Mouse (Mus musculus) brain, adult 2 months (tissue): ENCODE results near the gene Olfr145.

ENCODE experiments used
- DNase-seq: peaks from one replicate; pipeline ENCODE4 v3.0.0; 2011; ENCODE audit warnings: low read depth, low spot score

Olfr145 gene

GRCm38 (mm10) chr9:37896661-37897060 lies at the start of gene Olfr145:
Gene Olfr145 (plus strand): TSS chr9:37896724.
- DNase-seq = no peak

GRCm38 (mm10) chr9:37849267-37849666 lies 47.3 kb upstream of the Olfr145 start:
- peak; percentile 63 for DNase-seq

DNA sequence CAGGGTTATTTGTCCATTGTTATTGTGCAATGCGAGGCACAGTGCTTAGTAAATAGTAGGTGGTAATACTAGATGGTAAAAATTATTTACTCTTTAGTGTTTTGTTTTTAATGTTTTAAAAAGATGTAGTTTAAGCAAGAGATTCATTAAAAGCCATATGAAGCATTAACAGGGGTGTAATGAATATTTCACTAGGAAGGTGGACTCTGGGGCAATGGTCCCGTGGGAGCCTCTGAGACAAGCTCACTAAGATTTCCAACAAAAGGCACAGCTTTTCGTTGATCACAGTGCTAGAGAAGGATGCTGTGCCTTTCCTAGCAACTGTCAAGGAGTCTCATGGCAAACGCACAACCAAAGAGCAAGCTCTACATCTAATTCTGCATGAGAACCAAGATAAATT lies 42.6 kb upstream of the Olfr145 start, which contains the start of gene Olfr877:
Gene Olfr877, plus strand, starts transcription at position 301 of the 400 bp plus-strand sequence.
- DNase-seq = no peak

GRCm38 (mm10) chr9:37863325-37863724 lies 33.2 kb upstream of the Olfr145 start:
- DNase-seq = peak; percentile 73

DNA sequence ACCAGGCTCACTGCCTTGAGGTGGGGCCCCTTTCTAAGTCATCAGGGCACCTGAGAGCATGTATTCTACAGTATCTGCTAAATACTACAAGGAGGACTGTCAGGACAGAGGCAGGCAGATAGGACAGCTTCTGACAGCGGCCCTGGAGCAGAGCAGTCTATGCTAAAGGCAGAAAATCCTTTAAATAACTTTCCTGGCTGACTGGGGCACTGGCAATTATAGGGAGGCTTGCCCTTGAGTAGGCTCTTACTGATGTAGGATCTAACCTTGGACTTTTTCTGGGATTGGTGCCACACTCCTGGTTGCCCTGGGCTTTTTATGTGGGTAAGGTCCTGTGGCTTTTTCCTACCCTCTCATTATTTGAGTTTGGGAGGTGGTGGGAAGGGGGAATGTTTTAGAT lies 26.3 kb upstream of the Olfr145 start:
- DNase-seq = peak; percentile 15

DNA sequence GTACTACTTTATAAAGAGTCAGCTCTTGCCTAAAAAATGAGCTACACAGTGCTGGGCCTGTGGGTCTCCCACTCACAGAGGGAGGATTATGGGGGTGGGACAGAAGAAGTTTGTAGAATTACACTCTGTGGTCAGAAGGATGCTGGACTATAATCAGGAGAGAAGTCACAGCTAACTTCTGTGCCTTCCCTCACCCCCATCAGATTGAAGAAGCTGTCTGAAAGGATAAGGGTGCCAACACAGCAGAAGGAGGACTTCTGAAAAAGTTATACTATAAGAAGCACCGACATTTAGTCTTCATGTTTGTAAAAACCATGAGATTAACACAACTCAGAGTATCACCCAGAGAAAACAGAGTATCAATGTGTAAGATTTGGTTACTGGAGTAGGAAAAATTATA lies 25.4 kb upstream of the Olfr145 start:
- DNase-seq = peak; percentile 57

DNA sequence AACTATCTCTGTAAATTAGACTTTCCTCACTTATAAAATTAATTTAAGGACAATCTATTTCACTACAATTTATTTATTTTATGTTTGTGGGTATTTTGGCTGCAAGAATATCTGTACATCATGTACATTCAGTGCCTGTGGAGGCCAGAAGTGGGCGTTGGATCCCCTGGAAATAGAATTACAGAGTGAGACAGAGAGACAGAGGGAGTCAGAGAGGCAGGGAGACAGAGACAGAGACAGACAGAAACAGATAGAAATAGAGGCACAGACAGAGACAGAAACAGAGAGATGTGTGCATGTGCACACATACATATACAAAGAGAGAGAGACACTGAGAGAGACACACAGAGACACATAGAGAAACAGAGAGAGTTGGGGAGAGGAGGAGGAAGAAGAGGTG lies 25.0 kb upstream of the Olfr145 start:
- DNase-seq = peak; percentile 38

GRCm38 (mm10) chr9:37890960-37891359 lies 5.6 kb upstream of the Olfr145 start:
- peak; percentile 88 for DNase-seq

DNA sequence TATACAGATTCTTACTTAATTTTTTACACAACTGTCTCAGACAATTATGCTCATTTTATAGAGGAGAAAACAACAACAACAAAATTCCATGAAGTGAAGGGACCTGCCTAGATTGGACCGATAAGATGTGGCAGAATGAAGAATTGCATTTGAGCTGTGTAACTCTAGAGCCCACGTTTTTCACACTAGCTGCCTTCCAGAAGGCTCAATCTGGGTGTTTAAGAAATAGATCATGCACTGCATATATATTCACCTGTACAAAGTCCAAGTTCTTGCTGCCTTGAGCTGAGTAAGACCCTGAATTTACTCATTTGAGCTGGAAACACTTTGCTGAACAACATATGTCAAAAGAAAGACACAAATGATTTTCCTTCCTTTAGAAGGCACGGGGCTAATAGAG lies 9.0 kb downstream of the Olfr145 start:
- peak; percentile 79 for DNase-seq

GRCm38 (mm10) chr9:37917540-37917939 lies 21.0 kb downstream of the Olfr145 start, which contains the start of gene Olfr878:
Gene Olfr878 (plus strand): TSS chr9:37917840.
- no peak for DNase-seq

DNA sequence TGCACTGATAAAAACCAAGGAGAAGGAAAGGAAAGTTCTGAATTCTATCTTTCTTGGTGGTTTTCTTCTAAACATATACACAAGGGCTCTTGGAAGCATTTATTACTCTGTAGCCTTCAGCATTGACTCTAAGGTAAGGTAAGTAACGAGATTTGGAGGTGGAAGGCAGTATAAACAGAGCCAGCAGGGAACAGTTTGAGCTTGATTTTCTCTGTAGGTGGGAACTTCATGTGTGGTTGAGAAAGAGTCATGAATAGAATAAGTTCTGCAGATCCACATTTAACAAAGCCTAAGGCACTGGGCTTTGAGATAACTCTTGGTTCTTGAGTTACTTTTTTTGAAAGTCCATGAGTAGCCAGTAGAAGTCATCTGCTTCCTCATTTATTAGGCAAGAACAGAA lies 21.5 kb downstream of the Olfr145 start:
- DNase-seq = peak; percentile 54

GRCm38 (mm10) chr9:37924194-37924593 lies 27.7 kb downstream of the Olfr145 start:
- peak; percentile 41 for DNase-seq

- no peak for DNase-seq
These were observed 28.9 kb downstream of the Olfr145 start for GRCm38 (mm10) chr9:37925445-37925844.

DNA sequence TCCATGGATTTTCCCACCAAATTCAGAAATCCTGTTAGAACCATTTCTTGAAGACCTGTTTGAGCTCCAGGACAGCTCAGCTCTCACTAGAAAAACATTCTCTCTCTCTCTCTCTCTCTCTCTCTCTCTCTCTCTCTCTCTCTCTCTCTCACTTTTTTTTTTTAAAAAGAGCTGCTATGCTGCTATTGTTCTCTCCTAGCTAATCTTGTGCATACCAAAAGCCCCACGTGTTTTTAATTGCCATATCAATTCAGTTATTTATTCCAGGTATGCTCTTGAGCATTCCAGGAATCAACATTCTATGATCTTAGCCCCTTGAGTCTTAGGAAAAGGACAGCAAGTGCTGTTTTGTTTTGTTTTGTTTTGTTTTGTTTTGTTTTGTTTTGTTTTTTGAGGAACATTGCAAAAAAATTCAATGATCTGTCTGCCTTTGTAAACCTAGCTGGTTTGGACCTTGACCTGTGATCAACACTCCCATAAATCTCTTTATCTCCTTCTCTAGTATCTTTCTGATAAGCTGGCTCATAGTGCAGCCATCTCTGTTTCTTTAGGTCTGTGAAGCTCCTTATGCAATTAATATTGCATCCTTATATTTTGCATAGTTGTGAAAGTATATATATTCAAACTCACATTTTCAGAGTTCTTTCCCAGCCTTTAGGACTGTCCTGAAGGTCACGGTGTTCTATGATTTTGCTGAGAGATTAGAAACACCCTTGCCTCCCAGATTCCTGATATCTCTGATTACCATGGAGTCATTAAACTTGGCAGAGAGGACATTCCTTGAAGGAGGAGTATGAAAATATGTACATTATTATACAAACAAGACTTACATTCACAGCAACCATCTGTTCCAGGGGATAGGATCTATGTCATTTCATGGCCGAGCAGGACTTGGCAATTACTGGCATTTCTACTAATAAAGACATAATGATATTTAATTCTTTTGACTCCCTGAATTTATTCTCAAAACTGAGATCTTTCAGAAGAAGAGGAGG lies 29.8 kb downstream of the Olfr145 start:
- DNase-seq = no peak

GRCm38 (mm10) chr9:37932519-37932918 lies 36.0 kb downstream of the Olfr145 start:
- DNase-seq = peak; percentile 90

- DNase-seq = peak; percentile 58
These were observed 37.6 kb downstream of the Olfr145 start for GRCm38 (mm10) chr9:37934146-37934545.

GRCm38 (mm10) chr9:37941167-37941566 lies 44.6 kb downstream of the Olfr145 start:
- peak; percentile 73 for DNase-seq
